Mouse (Mus musculus) spleen, adult 2 months (tissue): ENCODE results near the gene Trex1. TPM values are rescaled to one million over a fixed set of nuclear protein-coding genes. Genes with fewer than 3 reads are reported as not detected.

ENCODE experiments used
- DNase-seq, 2 experiments: peaks; one replicate each; pipeline versions ENCODE4 v3.0.0 to v3.0.0-alpha.2; 2012 to 2021; ENCODE audit warnings: low spot score in 2 of 2, low read depth in 1 of 2
- H3K27ac ChIP-seq: fragments of 200-500 bp; 2 replicates; pipeline ENCODE4 v1.5.1; 2012; ENCODE audit warnings: low read length, inconsistent platforms; ENCODE audit not compliant: insufficient read depth
- H3K27me3 ChIP-seq: fragments of 200-500 bp; 2 replicates; pipeline ENCODE4 v1.6.1; 2012; ENCODE audit warnings: mild to moderate bottlenecking, moderate library complexity, low read length, inconsistent platforms; ENCODE audit not compliant: control insufficient read depth, insufficient read depth
- H3K36me3 ChIP-seq: fragments of 200-500 bp; 2 replicates; pipeline ENCODE4 v1.6.1; 2012; ENCODE audit warnings: mild to moderate bottlenecking, low read length, inconsistent platforms; ENCODE audit not compliant: control insufficient read depth, insufficient read depth
- H3K4me1 ChIP-seq: fragments of 200-500 bp; 2 replicates; pipeline ENCODE4 v1.6.1; 2011; ENCODE audit warnings: inconsistent platforms; ENCODE audit not compliant: control insufficient read depth, insufficient read depth, insufficient read length
- H3K4me3 ChIP-seq: fragments of 200-500 bp; 2 replicates; pipeline ENCODE4 v1.5.1; 2011; ENCODE audit warnings: mild to moderate bottlenecking, inconsistent platforms; ENCODE audit not compliant: insufficient read depth, insufficient read length; ENCODE audit errors: extremely low read depth
- CTCF ChIP-seq: fragments of 200-500 bp; IDR thresholded peaks from 2 replicates; pipeline ENCODE4 v1.5.1; 2011; ENCODE audit warnings: mild to moderate bottlenecking, inconsistent platforms; ENCODE audit not compliant: insufficient read depth, insufficient read length, insufficient replicate concordance; ENCODE audit errors: extremely low read depth
- POLR2A ChIP-seq: fragments of 200-500 bp; IDR thresholded peaks from 2 replicates; pipeline ENCODE4 v1.6.1; 2011; ENCODE audit warnings: low read depth, low read length, inconsistent platforms
- WGBS: fragments of 180-500 bp; shearing (Covaris S2); methylation state at CpG from one replicate; pipeline ENCODE4 v1.1.7; 2018; 5-methylcytosine and 5-hydroxymethylcytosine counted together
- polyA plus RNA-seq: library from polyadenylated mRNA; depleted of rRNA; stranded (reverse); fragments of >200 nt; gene quantifications from 2 replicates; pipeline ENCODE4 v1.2.3, GENCODE M21; 2012; rRNA removed

Gene Trex1
- 137 and 262 TPM in 2 replicates for polyA plus RNA-seq

GRCm38 (mm10) chr9:109059136-109059903, at the start of gene Trex1:
Gene Trex1 (minus strand): TSS chr9:109059734.
- TF ChIP-seq POLR2A = peak; percentile 99
- peak; percentile 98 for TF ChIP-seq CTCF
- Histone ChIP-seq H3K36me3 (peaks cover 34% of the 10 kb centered on the region), H3K4me3 (peak within 1 kb of the TSS; percentile 55), H3K4me1 (peaks cover 29% of the 10 kb centered on the region; the same call in 1 of the 2 replicates), H3K27me3 (no peaks in the 10 kb centered on the region), H3K27ac (peak within 1 kb of the TSS; percentile 86)
- DNase-seq = peak; percentile 85 to 91
- WGBS = 1% methylated on average over 15 of the region's 15 CpGs

GRCm38 (mm10) chr9:109107341-109107740, 47.8 kb upstream of the Trex1 start:
- no peak overlapping the region for H3K27ac ChIP-seq
- no peaks in the 10 kb centered on the region for H3K27me3 ChIP-seq
- WGBS = 75% methylated on average over 6 of the region's 6 CpGs
- TF ChIP-seq CTCF = no peak
- TF ChIP-seq POLR2A = no peak
- no peak for DNase-seq
- no peaks in the 10 kb centered on the region for H3K36me3 ChIP-seq
- no peak overlapping the region for H3K4me3 ChIP-seq
- H3K4me1 ChIP-seq = no peaks in the 10 kb centered on the region

- Histone ChIP-seq H3K27ac (no peak overlapping the region), H3K4me1 (no peaks in the 10 kb centered on the region), H3K27me3 (no peaks in the 10 kb centered on the region), H3K4me3 (no peak overlapping the region), H3K36me3 (no peaks in the 10 kb centered on the region)
- 69% methylated on average over 12 of the region's 12 CpGs for WGBS
- DNase-seq = no peak
- no peak for TF ChIP-seq POLR2A
- no peak for TF ChIP-seq CTCF
Measured at GRCm38 (mm10) chr9:109105648-109106047, 46.1 kb upstream of the Trex1 start.

- Histone ChIP-seq H3K4me1 (no peaks in the 10 kb centered on the region), H3K27me3 (no peaks in the 10 kb centered on the region), H3K27ac (no peak overlapping the region), H3K36me3 (no peaks in the 10 kb centered on the region), H3K4me3 (no peak overlapping the region)
- WGBS = 83% methylated on average over 12 of the region's 12 CpGs
- TF ChIP-seq CTCF = no peak
- TF ChIP-seq POLR2A = no peak
- no peak for DNase-seq
Measured at GRCm38 (mm10) chr9:109105011-109105410, 45.5 kb upstream of the Trex1 start.

- Histone ChIP-seq H3K27me3 (no peaks in the 10 kb centered on the region), H3K27ac (no peak overlapping the region), H3K36me3 (no peaks in the 10 kb centered on the region), H3K4me3 (no peak overlapping the region), H3K4me1 (no peaks in the 10 kb centered on the region)
- DNase-seq = no peak
- TF ChIP-seq POLR2A = no peak
- 86% methylated on average over 9 of the region's 9 CpGs for WGBS
Measured at GRCm38 (mm10) chr9:109104083-109104482, 44.5 kb upstream of the Trex1 start.

GRCm38 (mm10) chr9:109103250-109103649, 43.7 kb upstream of the Trex1 start:
- no peak overlapping the region for H3K4me3 ChIP-seq
- DNase-seq = no peak
- H3K36me3 ChIP-seq = no peaks in the 10 kb centered on the region
- no peak overlapping the region for H3K27ac ChIP-seq
- no peak for TF ChIP-seq CTCF
- no peak for TF ChIP-seq POLR2A
- no peaks in the 10 kb centered on the region for H3K4me1 ChIP-seq
- WGBS = 87% methylated on average over 7 of the region's 7 CpGs
- no peaks in the 10 kb centered on the region for H3K27me3 ChIP-seq

- no peak for DNase-seq
- no peaks in the 10 kb centered on the region for H3K27me3 ChIP-seq
- TF ChIP-seq POLR2A (no peak), CTCF (no peak)
- no peaks in the 10 kb centered on the region for H3K36me3 ChIP-seq
- no peaks in the 10 kb centered on the region for H3K4me1 ChIP-seq
- 83% methylated on average over 3 of the region's 3 CpGs for WGBS
- no peak overlapping the region for H3K4me3 ChIP-seq
- H3K27ac ChIP-seq = no peak overlapping the region
Measured at GRCm38 (mm10) chr9:109102541-109102940, 43.0 kb upstream of the Trex1 start.
